Mouse (Mus musculus): ENCODE data around the gene Sik1. TPM values are rescaled to one million over a fixed set of nuclear protein-coding genes. Genes with fewer than 3 reads are reported as not detected.

The Sik1 gene
- polyA plus RNA-seq, 1 experiment from 2014 or later = 37.1 TPM

DNA sequence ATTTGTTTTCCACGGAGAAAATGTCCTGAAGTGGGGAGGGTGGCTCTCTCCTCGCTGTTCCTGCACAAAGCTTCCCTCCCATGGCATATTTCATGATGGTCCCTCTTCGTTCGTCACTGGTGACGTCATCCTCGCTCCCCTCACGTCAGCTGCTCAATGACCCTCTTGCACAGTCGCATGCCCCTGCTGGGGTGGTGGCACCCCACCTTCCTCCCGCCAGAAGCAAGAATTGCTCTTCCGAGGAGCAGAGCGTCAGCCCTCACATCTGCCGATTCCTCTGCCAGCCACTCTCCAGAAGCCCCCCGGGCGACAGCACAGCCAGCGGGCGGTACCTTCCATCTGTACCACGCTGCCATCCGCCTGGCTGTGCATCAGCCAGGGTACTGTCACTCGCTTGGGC, 45.7 kb downstream of the Sik1 start:
- DNase-seq (ENCODE audit: low read depth, low spot score) (no peak), ATAC-seq (no peak)
- TF ChIP-seq CTCF (IDR thresholded peaks at IDR 0.05) = no peak
- POLR2A ChIA-PET = no interaction called here
- no peaks in the 10 kb centered on the region for H3K27me3 ChIP-seq
- in situ Hi-C loops (cut with MboI; ENCODE audit: low pct_unique_long_range_greater_than_20kb) = no loop called here
- CTCF ChIA-PET = no interaction called here

GRCm38 (mm10) chr17:31809136-31809535, 46.5 kb downstream of the Sik1 start:
- in situ Hi-C loops (cut with MboI; ENCODE audit: low pct_unique_long_range_greater_than_20kb) = no loop called here
- H3K27me3 ChIP-seq = no peaks in the 10 kb centered on the region
- ChIA-PET POLR2A (interaction anchor here (0.8 kb wide), 1 partner anchor 80 kb away, joined by 3 read pairs; no protein-coding TSS in a partner anchor), CTCF (no interaction called here)
- TF ChIP-seq CTCF (IDR thresholded peaks at IDR 0.05) = no peak
- DNase-seq (ENCODE audit: low read depth, low spot score) = no peak
- no peak for ATAC-seq

- no peak for TF ChIP-seq CTCF (IDR thresholded peaks at IDR 0.05)
- POLR2A ChIA-PET = interaction anchor here (0.8 kb wide), 1 partner anchor 79 kb away, joined by 3 read pairs; no protein-coding TSS in a partner anchor
- no peaks in the 10 kb centered on the region for H3K27me3 ChIP-seq
- CTCF ChIA-PET = interaction anchor here (2.2 kb wide), 1 partner anchor 19 kb away, joined by 6 read pairs; no protein-coding TSS in a partner anchor
- DNase-seq (ENCODE audit: low read depth, low spot score) = peak; percentile 60
- in situ Hi-C loops (cut with MboI; ENCODE audit: low pct_unique_long_range_greater_than_20kb) = no loop called here
- ATAC-seq = peak; percentile 77
These were observed 47.3 kb downstream of the Sik1 start for GRCm38 (mm10) chr17:31808082-31808875.

GRCm38 (mm10) chr17:31806496-31806895, 49.1 kb downstream of the Sik1 start:
- no peak for DNase-seq (ENCODE audit: low read depth, low spot score)
- no peaks in the 10 kb centered on the region for H3K27me3 ChIP-seq
- in situ Hi-C loops (cut with MboI; ENCODE audit: low pct_unique_long_range_greater_than_20kb) = no loop called here
- no peak for ATAC-seq
- ChIA-PET CTCF (interaction anchor here (2.2 kb wide), 1 partner anchor 18 kb away, joined by 6 read pairs; no protein-coding TSS in a partner anchor), POLR2A (interaction anchor here (0.7 to 0.9 kb wide), 2 partner anchors 25 to 44 kb away, joined by 3 to 4 read pairs; no protein-coding TSS in a partner anchor)
- TF ChIP-seq CTCF (IDR thresholded peaks at IDR 0.05) = no peak

- no peaks in the 10 kb centered on the region for H3K27me3 ChIP-seq
- in situ Hi-C loops (cut with MboI; ENCODE audit: low pct_unique_long_range_greater_than_20kb) = no loop called here
- ChIA-PET CTCF (interaction anchor here (1.8 kb wide), 1 partner anchor 10 kb away, joined by 6 read pairs; no protein-coding TSS in a partner anchor), POLR2A (interaction anchor here (0.7 kb wide), 1 partner anchor 25 kb away, joined by 4 read pairs; no protein-coding TSS in a partner anchor)
- no peak for ATAC-seq
- no peak for TF ChIP-seq CTCF (IDR thresholded peaks at IDR 0.05)
- DNase-seq (ENCODE audit: low read depth, low spot score) = peak; percentile 84
These were observed 49.6 kb downstream of the Sik1 start for GRCm38 (mm10) chr17:31806025-31806424.

DNA sequence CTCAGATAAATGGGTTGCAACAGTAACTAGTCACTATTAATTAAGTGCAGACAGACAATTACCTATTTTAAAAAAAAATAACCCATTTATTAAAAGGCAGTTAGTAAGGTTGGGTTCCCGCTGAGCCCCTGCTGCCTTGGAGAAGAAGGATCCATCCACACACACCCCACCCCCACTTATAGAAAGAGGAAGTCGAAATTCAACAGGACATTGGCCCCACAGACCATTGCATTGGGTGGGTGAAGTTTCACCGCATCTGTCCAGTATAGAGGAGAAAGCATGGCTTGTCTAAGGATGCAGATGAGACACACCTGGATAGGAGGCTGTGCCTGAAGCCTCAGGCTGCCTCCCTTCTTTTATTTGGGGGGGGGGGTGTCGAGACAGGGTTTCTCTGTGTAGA, 50.0 kb downstream of the Sik1 start:
- POLR2A ChIA-PET = interaction anchor here (0.7 to 1.0 kb wide), 2 partner anchors 9 to 25 kb away, joined by 3 to 4 read pairs; no protein-coding TSS in a partner anchor
- CTCF ChIA-PET = interaction anchor here (1.8 kb wide), 1 partner anchor 10 kb away, joined by 6 read pairs; no protein-coding TSS in a partner anchor
- ATAC-seq (no peak), DNase-seq (ENCODE audit: low read depth, low spot score) (no peak)
- no peaks in the 10 kb centered on the region for H3K27me3 ChIP-seq
- TF ChIP-seq CTCF (IDR thresholded peaks at IDR 0.05) = no peak
- in situ Hi-C loops (cut with MboI; ENCODE audit: low pct_unique_long_range_greater_than_20kb) = no loop called here

GRCm38 (mm10) chr17:31802272-31803017, 53.2 kb downstream of the Sik1 start:
- in situ Hi-C loops (cut with MboI; ENCODE audit: low pct_unique_long_range_greater_than_20kb) = no loop called here
- H3K27me3 ChIP-seq = no peaks in the 10 kb centered on the region
- ChIA-PET CTCF (no interaction called here), POLR2A (no interaction called here)
- no peak for DNase-seq (ENCODE audit: low read depth, low spot score)
- ATAC-seq = no peak
- TF ChIP-seq CTCF (IDR thresholded peaks at IDR 0.05) = no peak

DNA sequence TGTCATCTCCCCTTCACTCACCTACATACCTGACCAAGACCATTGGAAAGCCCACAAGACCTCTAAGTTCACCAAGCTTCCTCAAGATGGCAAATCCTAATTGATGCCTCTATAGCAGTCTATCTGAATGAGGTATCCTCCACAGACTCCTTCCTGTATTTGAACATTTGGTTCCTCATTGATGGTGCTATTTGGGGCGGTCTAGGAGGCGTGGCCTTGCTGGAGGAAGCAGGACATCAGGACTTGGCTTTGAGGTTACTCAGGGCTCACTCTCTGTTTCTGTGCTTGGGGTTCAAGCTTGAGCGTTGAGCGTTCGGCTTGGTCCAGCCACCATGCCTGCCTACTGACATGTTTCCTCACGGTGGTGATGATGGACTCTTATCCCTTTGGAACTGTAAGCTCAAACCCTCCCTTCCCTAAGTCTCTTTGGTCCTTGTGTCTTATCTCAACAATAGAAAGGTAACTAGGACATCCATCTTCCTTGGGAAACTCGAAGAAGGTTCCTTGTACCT, 54.7 kb downstream of the Sik1 start:
- ATAC-seq = no peak
- CTCF ChIA-PET = no interaction called here

GRCm38 (mm10) chr17:31795893-31796292, 59.7 kb downstream of the Sik1 start:
- DNase-seq (ENCODE audit: low read depth, low spot score) = no peak
- no peaks in the 10 kb centered on the region for H3K27me3 ChIP-seq
- no peak for ATAC-seq
- CTCF ChIA-PET = interaction anchor here (1.3 kb wide), 1 partner anchor 9 kb away, joined by 6 read pairs; no protein-coding TSS in a partner anchor
- in situ Hi-C loops (cut with MboI; ENCODE audit: low pct_unique_long_range_greater_than_20kb) = no loop called here
- POLR2A ChIA-PET = interaction anchor here (0.5 kb wide), 1 partner anchor 59 kb away, joined by 4 read pairs; no protein-coding TSS in a partner anchor
- TF ChIP-seq CTCF (IDR thresholded peaks at IDR 0.05) = no peak

More for the DNA sequence above, 54.7 kb downstream of the Sik1 start:
- POLR2A ChIA-PET = no interaction called here
- in situ Hi-C loops (cut with MboI; ENCODE audit: low pct_unique_long_range_greater_than_20kb) = no loop called here
- H3K27me3 ChIP-seq = no peaks in the 10 kb centered on the region
- DNase-seq (ENCODE audit: low read depth, low spot score) = no peak
- no peak for TF ChIP-seq CTCF (IDR thresholded peaks at IDR 0.05)

Other genes with a start within 250 kb of the Sik1 start
- 17.4 TPM for gene Cbs, start 218.6 kb downstream of the Sik1 start, polyA plus RNA-seq (2021)
- gene U2af1, start 196.9 kb downstream of the Sik1 start, polyA plus RNA-seq (2021) = 167 TPM
- not detected for gene Cryaa, start 178.0 kb downstream of the Sik1 start, polyA plus RNA-seq (2021)
- 29.2 TPM for gene Rrp1b, start 180.3 kb upstream of the Sik1 start, polyA plus RNA-seq (2021)
- gene Hsf2bp, start 180.5 kb upstream of the Sik1 start, polyA plus RNA-seq (2021) = 0.64 TPM